Mouse (Mus musculus): ENCODE measurements around the gene Ms4a13.

GRCm38 (mm10) chr19:11192552-11192951 lies 4.0 kb downstream of the Ms4a13 start:
- no peak for TF ChIP-seq CTCF (IDR thresholded peaks at IDR 0.05; ENCODE audit: low read depth)
- no peak for TF ChIP-seq EP300 (IDR thresholded peaks at IDR 0.05; ENCODE audit: low read depth)
